Mouse (Mus musculus) urinary bladder, postnatal 25 days (tissue): ENCODE results near the gene Rnpc3.
A peak's percentile ranks its signal among the peaks of the same experiment; 100 is the strongest.
"Not testable (repeated sequence)": the region's sequence is repeated elsewhere in the genome, so short reads cannot be mapped to it uniquely, and the experiment has no call there.

Source experiments
- DNase-seq: peaks from one replicate; pipeline ENCODE4 v3.0.0; 2022; ENCODE audit warnings: low spot score

The Rnpc3 gene

GRCm38 (mm10) chr3:113629606-113630359, at the start of gene Rnpc3:
Gene Rnpc3 (minus strand): TSS chr3:113630149.
- DNase-seq: peak; percentile 98

GRCm38 (mm10) chr3:113656940-113657339, 27.0 kb upstream of the Rnpc3 start:
- DNase-seq: no peak

DNA sequence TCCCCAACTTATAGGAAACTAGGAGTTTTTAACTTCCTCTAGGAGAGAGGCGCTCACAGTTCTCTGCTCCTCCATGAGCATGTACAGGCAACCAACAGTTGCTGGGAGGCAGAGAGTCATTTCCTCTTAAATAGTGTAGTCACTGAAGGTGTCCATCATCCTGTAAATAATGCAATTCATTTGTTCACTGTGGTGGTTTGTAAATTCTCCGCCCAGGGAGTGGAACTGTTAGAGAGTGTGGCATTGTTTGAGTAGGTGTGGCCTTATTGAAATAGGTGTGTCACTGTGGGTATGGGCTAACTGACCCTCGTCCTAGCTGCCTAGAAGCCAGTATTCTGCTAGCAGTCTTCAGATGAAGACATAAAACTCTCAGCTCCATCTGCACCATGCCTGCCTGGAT, 24.4 kb upstream of the Rnpc3 start:
- no peak for DNase-seq

- DNase-seq: not testable (repeated sequence)
These were observed 21.4 kb upstream of the Rnpc3 start for GRCm38 (mm10) chr3:113651386-113651785.

GRCm38 (mm10) chr3:113639545-113639944, 9.6 kb upstream of the Rnpc3 start:
- DNase-seq: no peak

DNA sequence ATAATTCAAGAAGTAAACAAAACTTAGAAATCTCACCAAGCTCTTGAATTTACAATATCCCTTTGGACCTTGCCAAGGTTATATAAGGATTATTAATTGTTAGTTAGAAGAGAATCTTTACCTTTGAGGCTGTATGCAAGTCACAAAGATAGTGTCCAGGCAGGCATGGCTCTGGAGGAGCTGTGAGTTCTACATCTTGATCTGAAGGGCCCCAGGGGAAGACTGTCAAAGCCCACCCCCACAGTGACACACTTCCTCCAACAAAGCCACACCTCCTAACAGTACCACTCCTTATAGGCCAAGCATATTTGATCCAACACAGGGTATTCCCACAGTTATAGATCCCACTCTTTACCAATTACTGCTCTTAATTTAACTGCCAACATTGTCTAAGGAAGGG, 4.3 kb upstream of the Rnpc3 start:
- DNase-seq: no peak

DNA sequence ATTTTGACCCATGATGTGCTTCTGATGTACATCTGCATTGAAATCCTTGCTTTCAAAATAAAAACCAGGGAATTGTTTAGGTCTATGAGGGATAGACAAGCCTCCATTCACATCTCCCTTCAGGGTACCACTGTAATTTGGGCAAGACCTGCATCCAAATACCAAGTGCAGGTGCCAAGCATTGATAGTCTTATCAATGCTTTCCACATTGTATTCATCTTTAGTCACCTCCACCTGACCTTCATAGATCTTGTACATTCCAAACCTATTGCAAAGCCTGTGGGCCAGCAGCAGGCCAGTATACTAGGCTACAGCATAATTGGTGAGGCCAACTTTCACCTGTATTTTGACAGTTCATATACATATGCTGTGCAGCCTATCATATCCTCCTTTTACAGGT, 1.7 kb upstream of the Rnpc3 start:
- no peak for DNase-seq

- no peak for DNase-seq
These were observed 615 bp upstream of the Rnpc3 start for GRCm38 (mm10) chr3:113630564-113630963.

DNA sequence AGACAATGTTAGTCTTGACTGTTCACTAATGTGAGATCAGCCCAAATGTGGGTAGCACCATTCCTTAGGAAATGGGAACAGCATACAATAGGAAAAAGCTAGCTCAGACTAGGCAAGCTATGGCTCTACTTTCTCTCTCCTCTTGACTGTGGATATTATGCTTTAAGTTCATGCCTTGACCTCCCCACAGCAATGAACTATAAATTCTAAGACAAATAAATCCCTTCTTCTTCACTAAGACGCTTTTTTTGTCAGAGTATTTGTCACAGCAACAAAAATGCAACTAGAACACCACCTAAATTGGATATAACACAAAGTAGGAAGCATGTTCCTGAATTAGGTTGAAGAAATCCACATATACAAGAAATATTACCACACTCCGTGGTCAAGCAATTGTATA, 23.4 kb downstream of the Rnpc3 start, which contains the start of gene Amy1:
Amy1 (minus strand) TSS at position 101 of the 400 bp plus-strand sequence.
- DNase-seq: no peak

GRCm38 (mm10) chr3:113590844-113591243, 39.1 kb downstream of the Rnpc3 start:
- DNase-seq: no peak

- no peak for DNase-seq
These were observed 55.4 kb downstream of the Rnpc3 start for GRCm38 (mm10) chr3:113574578-113574977.

DNA sequence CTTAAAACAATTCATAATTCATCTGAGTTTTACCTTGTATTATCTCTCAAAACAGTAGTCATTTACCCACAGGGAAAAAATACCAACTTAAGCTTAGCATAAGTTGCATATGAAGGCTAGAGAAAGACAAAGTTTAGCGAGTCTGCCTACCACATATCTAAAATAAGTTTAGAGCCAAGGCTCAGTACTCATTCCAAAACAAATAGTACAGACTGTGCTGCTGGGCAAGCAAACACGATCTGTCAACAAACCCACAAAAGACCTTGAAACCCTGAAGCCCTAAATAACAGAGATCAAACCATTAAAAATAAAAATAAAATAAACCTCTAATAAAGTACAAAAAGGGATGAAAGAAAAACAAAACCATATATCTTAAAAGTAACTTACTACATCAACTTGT, 55.8 kb downstream of the Rnpc3 start:
- DNase-seq: no peak

- DNase-seq: no peak
These were observed 57.8 kb downstream of the Rnpc3 start for GRCm38 (mm10) chr3:113572158-113572557.
